Mouse (Mus musculus): ENCODE measurements at regions not wholly inside any gene's neighbourhood (a gene's known extent, or its start where the extent isn't known, plus 50 kb on each side); places are given as distances from the start of the nearest gene placed in this dataset.

DNA sequence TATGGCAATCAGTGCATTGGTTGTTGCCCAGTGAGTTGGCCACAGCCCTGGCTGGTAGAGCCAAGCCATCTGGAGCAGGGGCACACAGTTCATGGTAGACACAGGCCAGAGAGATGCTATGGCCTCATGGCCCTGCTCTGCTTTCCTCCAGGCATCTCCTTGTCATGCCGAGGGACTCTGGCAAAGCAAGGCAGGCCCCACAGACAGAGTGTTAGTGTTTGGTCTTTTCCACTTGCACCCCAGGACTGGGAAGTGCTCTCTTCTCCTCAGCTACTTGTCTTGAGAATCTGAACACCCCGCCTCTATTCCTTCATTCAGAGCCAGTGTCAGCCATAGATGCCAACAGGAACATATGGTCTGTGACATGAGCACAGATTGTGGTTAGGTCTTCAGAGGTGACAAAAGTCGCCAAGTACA is 148.1 kb upstream of the Pgrmc2 start:
- no peak overlapping the region for H3K4me3 ChIP-seq
- no peak overlapping the region for H3K27ac ChIP-seq
- 90% methylated on average over 3 of the region's 3 CpGs for WGBS
- no peaks in the 10 kb centered on the region for H3K36me3 ChIP-seq (ENCODE audit: poor library complexity, severe bottlenecking)
- no peaks in the 10 kb centered on the region for H3K9me3 ChIP-seq (replicated peaks)
- no peaks in the 10 kb centered on the region for H3K27me3 ChIP-seq
- peaks cover 10% of the 10 kb centered on the region; the same call in 1 of the 2 replicates for H3K4me1 ChIP-seq
- no peak overlapping the region for H3K9ac ChIP-seq
- H3K4me2 ChIP-seq = no peak overlapping the region
- no peak for ATAC-seq

DNA sequence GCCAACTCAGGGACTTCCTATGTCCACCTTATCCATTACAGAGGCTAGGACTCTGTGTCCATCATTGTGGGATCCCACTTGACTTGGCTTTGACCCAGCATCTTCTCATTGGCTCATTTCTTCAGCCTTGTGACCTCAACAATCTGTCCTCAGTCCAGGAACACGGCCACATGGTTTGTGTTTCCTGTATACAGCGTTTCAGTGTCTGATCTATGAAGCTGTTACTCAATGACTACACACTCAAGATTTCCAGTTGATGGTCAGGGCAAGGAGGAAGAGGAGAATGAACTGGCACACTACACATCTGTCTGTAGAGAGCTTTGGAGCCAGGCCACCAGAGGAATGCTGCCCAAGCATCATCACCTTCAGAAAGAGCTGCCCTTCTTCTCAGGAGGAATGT is 146.6 kb upstream of the Pgrmc2 start:
- Histone ChIP-seq H3K9ac (no peak overlapping the region), H3K27ac (no peak overlapping the region), H3K36me3 (ENCODE audit: poor library complexity, severe bottlenecking) (no peaks in the 10 kb centered on the region), H3K4me2 (no peak overlapping the region), H3K4me1 (peaks cover 10% of the 10 kb centered on the region; the same call in 1 of the 2 replicates), H3K9me3 (replicated peaks) (no peaks in the 10 kb centered on the region), H3K4me3 (no peak overlapping the region), H3K27me3 (no peaks in the 10 kb centered on the region)
- ATAC-seq = no peak
- 81% methylated on average over 2 of the region's 2 CpGs for WGBS

DNA sequence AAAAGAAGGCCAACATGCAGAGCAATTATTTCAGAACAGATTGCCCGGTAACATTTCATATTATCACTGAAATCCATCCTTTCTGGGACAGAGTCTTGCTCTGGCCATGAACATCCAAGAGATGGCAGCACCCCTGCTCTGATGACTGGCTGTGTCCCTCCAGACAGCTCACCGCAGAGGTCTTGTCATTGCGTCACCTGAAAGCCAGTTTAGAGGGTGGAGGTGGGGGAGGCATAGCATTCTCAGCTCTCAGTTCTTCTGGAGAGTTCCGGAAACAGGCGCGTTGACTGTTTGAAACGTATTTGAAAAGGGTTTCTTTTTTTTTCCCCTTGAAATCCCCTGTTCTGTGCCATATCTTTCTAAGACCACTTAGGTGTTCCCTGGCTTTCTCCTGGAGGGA is 145.7 kb upstream of the Pgrmc2 start:
- peak; percentile 93 for ATAC-seq
- no peaks in the 10 kb centered on the region for H3K27me3 ChIP-seq
- peaks cover 10% of the 10 kb centered on the region; the same call in 1 of the 2 replicates for H3K4me1 ChIP-seq
- no peak overlapping the region for H3K4me2 ChIP-seq
- H3K36me3 ChIP-seq (ENCODE audit: poor library complexity, severe bottlenecking) = no peaks in the 10 kb centered on the region
- H3K9me3 ChIP-seq (replicated peaks) = no peaks in the 10 kb centered on the region
- H3K27ac ChIP-seq = no peak overlapping the region
- WGBS = 24% methylated on average over 7 of the region's 7 CpGs
- H3K4me3 ChIP-seq = no peak overlapping the region
- no peak overlapping the region for H3K9ac ChIP-seq

DNA sequence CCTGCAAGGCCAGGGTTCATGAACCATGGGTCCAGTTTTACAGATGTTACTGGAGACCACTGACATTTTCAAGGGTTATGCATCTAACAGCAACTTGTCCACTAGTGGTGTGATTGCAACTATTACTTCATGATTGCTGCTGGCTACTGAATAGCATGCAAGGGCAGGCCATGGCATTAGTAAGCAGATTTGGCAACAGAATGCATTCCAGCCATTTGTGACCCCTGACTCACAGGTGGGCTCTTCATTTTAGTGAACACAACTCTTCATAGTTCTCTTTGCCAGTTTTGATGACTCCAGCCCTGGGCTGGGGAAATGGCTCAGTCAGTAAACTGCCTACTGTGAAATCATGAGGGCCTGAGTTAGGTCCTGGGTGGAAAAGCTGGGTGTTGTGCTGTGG is 137.9 kb upstream of the Pgrmc2 start:
- H3K36me3 ChIP-seq (ENCODE audit: poor library complexity, severe bottlenecking) = no peaks in the 10 kb centered on the region
- no peak overlapping the region for H3K27ac ChIP-seq
- ATAC-seq = no peak
- H3K4me1 ChIP-seq = no peaks in the 10 kb centered on the region
- H3K9ac ChIP-seq = no peak overlapping the region
- H3K9me3 ChIP-seq (replicated peaks) = no peaks in the 10 kb centered on the region
- H3K4me3 ChIP-seq = no peak overlapping the region
- no peaks in the 10 kb centered on the region for H3K27me3 ChIP-seq
- H3K4me2 ChIP-seq = no peak overlapping the region

DNA sequence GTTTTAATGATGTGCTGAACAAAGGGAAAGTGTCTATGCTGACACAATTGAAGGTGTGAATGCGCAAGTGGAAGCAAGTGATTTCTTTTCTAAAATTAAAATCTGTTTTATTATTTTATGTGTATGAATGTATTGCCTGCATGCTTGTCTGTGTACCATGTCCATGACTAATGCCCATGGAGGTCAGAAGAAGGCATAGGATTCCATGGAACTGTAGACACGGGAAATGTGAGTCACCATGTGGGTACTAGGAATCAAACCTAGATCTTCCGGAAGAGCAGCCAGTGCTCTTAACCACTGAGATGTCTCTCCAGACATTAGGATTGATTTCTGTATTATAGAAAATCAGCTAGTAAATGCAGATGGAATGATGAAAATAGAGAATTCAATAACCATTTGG is 134.9 kb upstream of the Pgrmc2 start:
- Histone ChIP-seq H3K4me2 (no peak overlapping the region), H3K4me3 (no peak overlapping the region), H3K36me3 (ENCODE audit: poor library complexity, severe bottlenecking) (no peaks in the 10 kb centered on the region), H3K9ac (no peak overlapping the region), H3K27me3 (no peaks in the 10 kb centered on the region), H3K4me1 (no peaks in the 10 kb centered on the region), H3K9me3 (replicated peaks) (no peaks in the 10 kb centered on the region), H3K27ac (no peak overlapping the region)
- ATAC-seq = no peak
- 91% methylated on average over 3 of the region's 3 CpGs for WGBS

DNA sequence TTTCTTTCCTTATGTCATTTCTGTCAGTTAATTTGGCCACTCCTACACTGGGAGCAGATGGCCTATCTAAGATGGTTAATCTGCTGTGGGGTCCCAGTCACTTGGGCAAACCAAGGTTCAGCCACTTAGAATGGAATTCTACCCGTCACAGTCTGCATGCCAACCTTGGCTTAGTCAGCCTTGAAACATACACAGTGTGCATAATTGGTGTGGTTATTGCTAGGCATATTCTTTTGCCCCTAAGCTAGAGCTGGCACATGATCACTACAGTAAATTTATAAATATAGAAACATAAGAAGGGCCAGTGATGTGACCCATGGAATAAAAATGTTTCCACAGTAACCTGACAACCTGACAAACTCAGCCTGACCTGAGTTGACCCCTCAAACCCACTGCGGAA is 130.7 kb upstream of the Pgrmc2 start:
- H3K4me2 ChIP-seq = no peak overlapping the region
- H3K9me3 ChIP-seq (replicated peaks) = no peaks in the 10 kb centered on the region
- H3K27me3 ChIP-seq = no peaks in the 10 kb centered on the region
- 94% methylated on average over 2 of the region's 2 CpGs for WGBS
- H3K27ac ChIP-seq = no peak overlapping the region
- H3K4me3 ChIP-seq = no peak overlapping the region
- no peak overlapping the region for H3K9ac ChIP-seq
- no peak for ATAC-seq
- H3K36me3 ChIP-seq (ENCODE audit: poor library complexity, severe bottlenecking) = no peaks in the 10 kb centered on the region
- H3K4me1 ChIP-seq = no peaks in the 10 kb centered on the region

DNA sequence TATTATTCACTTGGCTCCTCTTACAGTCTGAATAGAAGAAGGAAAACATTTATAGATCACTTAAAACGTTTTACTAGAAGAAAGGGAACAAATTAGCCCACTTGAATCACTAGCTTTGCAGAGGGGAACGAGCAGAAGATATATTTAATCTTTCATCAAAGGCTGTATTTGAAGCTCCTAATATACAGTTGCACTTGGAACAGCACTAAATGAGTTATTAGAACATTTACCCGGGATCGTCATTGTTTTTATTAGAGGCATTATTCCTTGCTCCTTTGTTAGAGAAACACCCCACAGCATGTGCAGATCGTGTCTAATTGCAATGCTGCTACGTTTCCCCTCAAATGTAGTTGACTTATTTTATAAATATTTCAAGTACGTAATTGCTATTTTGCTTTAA is 127.5 kb upstream of the Pgrmc2 start:
- Histone ChIP-seq H3K4me2 (no peak overlapping the region), H3K9me3 (replicated peaks) (no peaks in the 10 kb centered on the region), H3K9ac (no peak overlapping the region), H3K27me3 (no peaks in the 10 kb centered on the region), H3K4me1 (no peaks in the 10 kb centered on the region), H3K4me3 (no peak overlapping the region), H3K27ac (no peak overlapping the region), H3K36me3 (ENCODE audit: poor library complexity, severe bottlenecking) (no peaks in the 10 kb centered on the region)
- WGBS = 49% methylated on average over 7 of the region's 7 CpGs
- no peak for ATAC-seq

DNA sequence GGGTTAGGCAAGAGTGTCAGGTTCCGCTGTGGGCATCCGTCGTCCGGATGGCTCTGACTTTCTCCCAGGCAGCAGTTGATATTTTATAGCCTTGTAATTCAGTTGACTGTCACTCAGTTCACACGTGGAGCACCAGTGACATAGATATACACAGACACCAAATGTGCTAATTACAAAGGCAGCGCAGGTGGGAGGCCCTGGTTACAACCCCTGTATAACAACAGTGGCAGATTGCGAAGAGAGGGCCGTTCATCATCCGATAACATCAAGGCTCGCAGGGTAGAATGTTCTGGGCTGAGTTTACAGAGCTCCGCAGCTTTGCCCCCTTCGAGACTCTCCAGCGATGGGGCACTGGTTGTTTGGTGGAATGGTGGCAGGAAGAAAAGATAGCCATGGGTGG is 120.0 kb upstream of the Pgrmc2 start:
- no peak overlapping the region for H3K27ac ChIP-seq

DNA sequence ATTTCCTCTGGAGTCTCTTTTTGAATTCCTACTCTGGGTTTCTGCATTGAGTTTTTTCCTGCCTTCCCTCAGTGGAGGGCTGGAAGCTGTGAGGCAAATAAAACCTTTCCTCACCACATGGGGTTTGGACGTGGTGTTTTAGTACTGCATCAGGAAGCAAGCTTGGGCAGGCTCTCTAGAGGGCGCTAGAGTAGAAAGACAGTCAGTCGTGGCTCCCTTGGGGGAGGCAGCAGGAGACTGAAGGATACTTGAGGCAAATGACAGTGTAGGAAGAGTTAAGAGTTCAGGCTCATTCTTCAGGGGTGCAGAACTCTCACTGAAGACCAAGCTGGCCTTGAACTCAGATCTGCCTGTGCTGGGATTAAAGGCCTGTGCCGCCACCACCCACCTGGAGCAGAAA is 118.9 kb upstream of the Pgrmc2 start:
- Histone ChIP-seq H3K27me3 (no peaks in the 10 kb centered on the region), H3K9ac (no peak overlapping the region), H3K4me1 (peaks cover 4% of the 10 kb centered on the region; the same call in 1 of the 2 replicates), H3K4me3 (no peak overlapping the region), H3K4me2 (no peak overlapping the region), H3K9me3 (replicated peaks) (no peaks in the 10 kb centered on the region), H3K27ac (no peak overlapping the region), H3K36me3 (ENCODE audit: poor library complexity, severe bottlenecking) (no peaks in the 10 kb centered on the region)
- ATAC-seq = no peak
- 39% methylated on average over 4 of the region's 4 CpGs for WGBS

More for the DNA sequence above, 120.0 kb upstream of the Pgrmc2 start:
- H3K4me1 ChIP-seq = peaks cover 4% of the 10 kb centered on the region; the same call in 1 of the 2 replicates
- no peak overlapping the region for H3K4me3 ChIP-seq
- H3K9me3 ChIP-seq (replicated peaks) = no peaks in the 10 kb centered on the region
- no peak overlapping the region for H3K9ac ChIP-seq
- H3K4me2 ChIP-seq = no peak overlapping the region
- no peaks in the 10 kb centered on the region for H3K27me3 ChIP-seq
- ATAC-seq = no peak
- 80% methylated on average over 13 of the region's 13 CpGs for WGBS
- H3K36me3 ChIP-seq (ENCODE audit: poor library complexity, severe bottlenecking) = no peaks in the 10 kb centered on the region

DNA sequence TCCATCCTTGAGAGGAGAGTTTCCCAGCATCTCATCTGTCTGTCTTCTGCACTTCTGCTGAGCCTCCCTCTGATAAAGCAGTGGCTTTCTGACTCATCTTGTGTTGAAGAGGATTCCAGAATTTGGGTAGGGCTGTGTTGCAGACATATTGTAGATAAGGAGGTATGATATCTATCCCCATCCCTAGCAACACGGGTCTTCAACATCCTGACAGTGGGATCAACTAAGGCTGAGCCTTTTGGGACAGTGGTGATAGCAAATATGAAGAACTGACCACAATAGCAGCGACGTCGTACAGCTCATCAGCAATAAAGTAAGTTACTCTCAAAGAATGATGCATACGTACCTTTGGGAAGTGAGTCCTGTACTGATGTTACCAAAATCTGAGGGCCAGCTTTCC is 117.2 kb upstream of the Pgrmc2 start:
- Histone ChIP-seq H3K9ac (no peak overlapping the region), H3K4me2 (no peak overlapping the region), H3K27ac (no peak overlapping the region), H3K4me1 (peaks cover 13% of the 10 kb centered on the region), H3K36me3 (ENCODE audit: poor library complexity, severe bottlenecking) (no peaks in the 10 kb centered on the region), H3K27me3 (no peaks in the 10 kb centered on the region), H3K4me3 (no peak overlapping the region), H3K9me3 (replicated peaks) (no peaks in the 10 kb centered on the region)
- ATAC-seq = no peak
- WGBS = 89% methylated on average over 5 of the region's 5 CpGs

DNA sequence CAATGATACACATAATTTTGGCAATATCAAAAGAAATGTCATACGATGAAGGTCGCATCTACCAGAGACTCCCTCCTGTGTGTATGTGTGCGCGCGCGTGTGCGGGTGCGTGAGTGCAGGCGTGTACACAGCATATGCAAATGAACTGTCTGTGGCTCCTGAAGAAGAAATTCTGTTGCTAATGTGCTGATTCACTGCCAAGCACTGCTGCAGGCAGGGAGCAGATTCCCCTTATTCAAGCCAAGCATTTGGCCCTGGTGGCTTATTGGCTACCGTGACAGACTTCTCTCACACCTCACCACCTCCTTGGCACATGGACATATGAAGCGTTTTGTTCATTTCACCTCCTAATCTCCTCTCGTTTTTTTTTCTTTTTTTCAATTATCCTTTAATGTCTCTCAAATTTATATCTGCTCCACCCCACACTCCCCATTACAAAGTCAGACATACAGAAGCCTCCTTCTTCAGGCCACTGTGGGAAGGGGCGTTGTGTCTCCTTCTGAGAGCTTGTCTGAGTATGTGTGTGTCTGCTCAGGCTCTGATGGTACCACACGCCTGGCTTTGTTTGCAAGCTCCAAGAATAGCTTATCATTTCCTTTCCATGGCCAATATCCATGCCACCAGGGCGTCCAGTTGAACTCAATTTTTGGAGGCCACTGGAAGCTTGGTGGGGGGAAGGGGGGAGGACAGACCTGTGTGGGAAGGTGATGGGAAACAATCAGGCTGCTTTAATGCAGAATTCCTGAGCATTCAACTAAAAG is 115.5 kb upstream of the Pgrmc2 start:
- H3K27ac ChIP-seq = no peak overlapping the region; the same call in 1 of the 2 replicates
- H3K4me1 ChIP-seq = peaks cover 18% of the 10 kb centered on the region
- no peaks in the 10 kb centered on the region for H3K36me3 ChIP-seq (ENCODE audit: poor library complexity, severe bottlenecking)
- H3K9ac ChIP-seq = no peak overlapping the region
- 77% methylated on average over 15 of the region's 15 CpGs for WGBS
- H3K4me2 ChIP-seq = no peak overlapping the region
- ATAC-seq = peak; percentile 71
- H3K9me3 ChIP-seq (replicated peaks) = no peaks in the 10 kb centered on the region
- H3K4me3 ChIP-seq = no peak overlapping the region
- H3K27me3 ChIP-seq = no peaks in the 10 kb centered on the region

DNA sequence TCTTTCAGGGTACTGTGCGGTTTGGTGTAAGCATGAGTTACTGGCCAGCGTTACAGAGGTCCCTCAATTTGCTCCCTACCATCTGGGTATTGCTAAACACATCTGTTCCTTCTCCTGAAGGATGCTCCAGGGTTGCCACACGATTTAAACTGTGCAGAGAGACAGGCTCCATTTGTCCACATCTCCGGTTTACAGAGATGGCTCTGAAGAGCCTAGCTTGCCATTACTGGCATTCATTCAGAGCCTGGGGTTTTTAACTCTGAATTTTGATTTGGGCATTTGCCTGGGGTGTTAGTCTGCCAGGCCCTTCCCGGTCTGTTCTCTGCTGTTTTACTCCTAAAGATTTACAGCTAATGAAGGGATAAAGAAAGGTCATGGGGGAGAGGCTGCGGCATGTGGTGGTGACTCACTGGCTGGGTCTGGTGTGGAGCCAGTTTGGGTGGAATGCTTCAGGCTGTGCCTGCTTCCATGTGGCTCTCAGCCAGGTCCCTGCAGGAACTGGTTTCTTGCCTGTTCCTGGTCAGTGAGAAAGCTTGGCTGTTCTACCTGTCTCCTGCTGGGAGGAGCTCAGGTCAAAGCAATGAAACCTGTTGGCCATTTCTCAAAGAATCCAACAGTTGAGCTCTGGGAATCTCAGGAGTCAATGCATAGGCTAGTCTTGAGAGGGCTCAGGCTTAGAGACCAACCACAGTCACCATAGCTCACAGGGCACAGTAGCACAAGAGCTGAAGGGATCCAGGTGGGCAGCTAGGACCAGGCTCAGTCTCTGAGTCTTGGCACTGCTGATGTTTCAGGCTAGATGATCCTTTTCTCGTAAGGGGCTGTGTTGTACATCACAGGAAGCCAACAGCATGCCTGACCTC is 112.5 kb upstream of the Pgrmc2 start:
- H3K9me3 ChIP-seq (replicated peaks) = no peaks in the 10 kb centered on the region
- no peaks in the 10 kb centered on the region for H3K36me3 ChIP-seq (ENCODE audit: poor library complexity, severe bottlenecking)
- H3K27ac ChIP-seq = peak overlapping the region; percentile 20; the same call in 1 of the 2 replicates
- ATAC-seq = peak; percentile 78
- WGBS = 53% methylated on average over 7 of the region's 7 CpGs
- H3K27me3 ChIP-seq = no peaks in the 10 kb centered on the region
- no peak overlapping the region for H3K9ac ChIP-seq
- H3K4me1 ChIP-seq = peaks cover 18% of the 10 kb centered on the region
- H3K4me3 ChIP-seq = no peak overlapping the region
- H3K4me2 ChIP-seq = no peak overlapping the region

Data from forebrain, embryonic 13.5 days (tissue).